Mouse (Mus musculus): ENCODE measurements around the gene Pja2. TPM values are rescaled to one million over a fixed set of nuclear protein-coding genes. Genes with fewer than 3 reads are reported as not detected.

The Pja2 gene
- polyA plus RNA-seq, 1 experiment from 2014 or later = 57.2 TPM

DNA sequence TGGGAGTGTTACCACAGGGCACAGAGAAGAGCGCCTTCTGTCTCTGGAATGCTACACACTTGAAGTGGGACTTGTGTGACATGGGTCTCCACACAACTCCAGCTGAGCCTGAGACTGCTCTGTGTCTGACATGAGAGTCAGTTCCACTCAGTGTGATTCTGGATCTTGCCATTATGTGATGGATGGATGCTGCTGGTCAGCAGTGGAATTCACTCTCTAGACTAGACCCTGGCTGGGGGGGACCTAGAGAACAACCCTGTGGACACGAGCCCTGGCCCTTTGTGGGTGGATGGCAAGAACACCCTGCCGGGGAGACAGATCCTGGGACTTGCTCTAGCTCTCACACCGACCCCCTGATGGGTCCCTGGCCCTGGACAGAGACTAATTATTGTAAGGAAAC lies 56.5 kb downstream of the Pja2 start:
- H3K4me2 ChIP-seq (replicated peaks; ENCODE audit: low read depth, low read length) = no peak overlapping the region
- WGBS = 75% methylated on average over 4 of the region's 4 CpGs

DNA sequence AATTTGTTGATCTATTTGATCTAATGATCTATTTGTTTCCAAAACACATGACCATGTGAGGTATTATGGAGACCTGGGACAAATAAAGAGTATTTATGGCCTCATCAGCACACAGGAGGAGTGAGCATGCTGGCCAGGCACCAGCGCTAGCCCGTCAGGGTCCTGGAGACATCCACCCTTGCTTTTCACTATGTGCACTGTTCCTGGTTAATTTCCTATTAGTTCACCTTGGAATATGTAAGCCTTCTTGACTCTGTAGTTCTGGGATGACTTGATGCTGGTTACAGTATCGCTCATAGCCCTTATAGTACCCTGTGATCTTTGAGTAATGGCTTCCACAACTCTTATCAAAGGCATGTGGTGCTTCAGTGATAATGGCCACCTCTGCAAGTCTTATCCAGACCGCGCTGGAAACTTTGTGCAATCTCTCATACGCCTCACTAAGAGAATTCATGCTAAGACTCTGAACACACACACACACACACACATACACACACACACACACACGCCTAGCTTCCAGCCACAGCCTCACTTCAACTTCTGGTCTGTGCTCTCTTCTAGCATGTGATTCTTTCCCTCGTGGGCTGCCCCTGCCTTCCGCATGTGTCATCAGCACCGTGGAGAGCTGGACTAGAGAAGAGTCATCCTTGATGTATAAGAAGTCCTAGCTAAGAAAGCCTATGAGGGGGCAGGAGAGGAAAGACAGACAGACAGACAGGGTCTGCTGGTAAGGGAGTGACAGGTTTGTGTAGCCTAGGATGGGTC lies 57.2 kb downstream of the Pja2 start:
- ATAC-seq = peak; percentile 20; the same call in 1 of the 2 replicates
- no peak overlapping the region for H3K27ac ChIP-seq (ENCODE audit: low read length)
- WGBS = 89% methylated on average over 10 of the region's 10 CpGs

More for the DNA sequence above, 56.5 kb downstream of the Pja2 start:
- H3K9ac ChIP-seq (replicated peaks; ENCODE audit: low read depth) = no peak overlapping the region
- no peaks in the 10 kb centered on the region for H3K27me3 ChIP-seq (replicated peaks; ENCODE audit: insufficient read depth, low read length)
- DNase-seq (ENCODE audit: low spot score) (no peak), ATAC-seq (peak; percentile 15; the same call in 1 of the 2 replicates)
- peaks cover 4% of the 10 kb centered on the region; the same call in 1 of the 2 replicates for H3K36me3 ChIP-seq (ENCODE audit: insufficient read depth, low read length)
- no peaks in the 10 kb centered on the region for H3K4me1 ChIP-seq (ENCODE audit: insufficient read depth, low read depth, low read length)
- no peak overlapping the region for H3K4me3 ChIP-seq (ENCODE audit: low read depth, low read length)
- H3K27ac ChIP-seq (ENCODE audit: low read length) = no peak overlapping the region
- TF ChIP-seq EP300 (IDR thresholded peaks at IDR 0.05) = no peak
- no peak for TF ChIP-seq CTCF (IDR thresholded peaks at IDR 0.05)
- no peaks in the 10 kb centered on the region for H3K9me3 ChIP-seq (ENCODE audit: low read length)

DNA sequence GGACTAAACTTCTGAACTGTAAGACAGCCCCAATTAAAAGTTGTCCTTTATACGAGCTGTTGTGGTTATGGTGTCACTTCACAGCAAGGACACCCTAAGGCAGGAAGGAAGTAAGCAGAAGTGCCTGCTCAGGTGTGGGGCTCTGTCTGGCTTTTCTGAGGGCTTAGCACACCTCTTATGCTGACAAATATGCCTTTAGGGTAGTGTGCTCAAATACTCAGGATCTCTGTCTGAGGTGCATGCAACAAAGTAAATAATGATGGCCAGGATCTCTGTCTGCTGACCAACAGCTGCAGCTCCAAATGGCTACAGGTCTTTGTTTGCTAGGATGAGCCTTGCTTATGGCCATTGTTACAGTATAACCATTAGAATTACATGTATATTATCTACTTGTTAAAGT lies 71.1 kb downstream of the Pja2 start:
- 72% methylated on average over 1 of the region's 1 CpGs for whole genome bisulfite sequencing
- no peaks in the 10 kb centered on the region for H3K27me3 ChIP-seq (replicated peaks; ENCODE audit: insufficient read depth, low read length)
- no peak for TF ChIP-seq CTCF (IDR thresholded peaks at IDR 0.05)
- TF ChIP-seq EP300 (IDR thresholded peaks at IDR 0.05) = no peak
- H3K4me1 ChIP-seq (ENCODE audit: insufficient read depth, low read depth, low read length) = no peaks in the 10 kb centered on the region
- no peaks in the 10 kb centered on the region for H3K36me3 ChIP-seq (ENCODE audit: insufficient read depth, low read length)
- H3K27ac ChIP-seq (ENCODE audit: low read length) = no peak overlapping the region
- ATAC-seq (no peak), DNase-seq (ENCODE audit: low spot score) (no peak)
- H3K9ac ChIP-seq (replicated peaks; ENCODE audit: low read depth) = no peak overlapping the region
- H3K4me3 ChIP-seq (ENCODE audit: low read depth, low read length) = no peak overlapping the region
- H3K9me3 ChIP-seq (ENCODE audit: low read length) = no peaks in the 10 kb centered on the region
- no peak overlapping the region for H3K4me2 ChIP-seq (replicated peaks; ENCODE audit: low read depth, low read length)

More for the DNA sequence above, 57.2 kb downstream of the Pja2 start:
- no peak overlapping the region for H3K9ac ChIP-seq (replicated peaks; ENCODE audit: low read depth)
- H3K9me3 ChIP-seq (ENCODE audit: low read length) = no peaks in the 10 kb centered on the region
- H3K27me3 ChIP-seq (replicated peaks; ENCODE audit: insufficient read depth, low read length) = no peaks in the 10 kb centered on the region
- no peak for DNase-seq (ENCODE audit: low spot score)
- no peaks in the 10 kb centered on the region for H3K4me1 ChIP-seq (ENCODE audit: insufficient read depth, low read depth, low read length)
- no peak overlapping the region for H3K4me2 ChIP-seq (replicated peaks; ENCODE audit: low read depth, low read length)
- TF ChIP-seq EP300 (IDR thresholded peaks at IDR 0.05) = no peak
- no peak for TF ChIP-seq CTCF (IDR thresholded peaks at IDR 0.05)
- H3K4me3 ChIP-seq (ENCODE audit: low read depth, low read length) = no peak overlapping the region
- H3K36me3 ChIP-seq (ENCODE audit: insufficient read depth, low read length) = peaks cover 4% of the 10 kb centered on the region; the same call in 1 of the 2 replicates

DNA sequence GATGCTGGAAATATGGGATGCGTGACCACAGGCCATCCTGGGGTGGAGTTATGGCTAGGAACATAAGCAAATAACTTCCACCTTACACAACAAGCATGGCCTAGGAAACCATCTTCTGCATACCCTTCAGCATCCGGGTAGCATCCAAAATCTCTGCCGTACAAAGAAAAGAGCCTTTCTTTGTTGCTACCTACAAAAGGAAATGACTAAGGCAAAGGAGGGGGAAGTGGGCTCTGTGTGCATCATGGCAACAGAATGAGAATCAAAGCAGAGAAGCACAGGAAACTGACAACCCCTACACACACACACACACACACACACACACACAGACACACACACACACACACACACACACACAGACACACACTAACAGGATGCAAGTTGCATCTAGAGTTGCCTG lies 83.5 kb downstream of the Pja2 start:
- TF ChIP-seq EP300 (IDR thresholded peaks at IDR 0.05) (no peak), CTCF (IDR thresholded peaks at IDR 0.05) (no peak)
- no peaks in the 10 kb centered on the region for H3K9me3 ChIP-seq (ENCODE audit: low read length)
- H3K36me3 ChIP-seq (ENCODE audit: insufficient read depth, low read length) = no peaks in the 10 kb centered on the region
- H3K9ac ChIP-seq (replicated peaks; ENCODE audit: low read depth) = no peak overlapping the region
- H3K27ac ChIP-seq (ENCODE audit: low read length) = no peak overlapping the region
- no peak overlapping the region for H3K4me2 ChIP-seq (replicated peaks; ENCODE audit: low read depth, low read length)
- 73% methylated on average over 3 of the region's 3 CpGs for WGBS
- no peaks in the 10 kb centered on the region for H3K4me1 ChIP-seq (ENCODE audit: insufficient read depth, low read depth, low read length)
- DNase-seq (ENCODE audit: low spot score) = no peak
- ATAC-seq = no peak
- H3K4me3 ChIP-seq (ENCODE audit: low read depth, low read length) = no peak overlapping the region
- H3K27me3 ChIP-seq (replicated peaks; ENCODE audit: insufficient read depth, low read length) = no peaks in the 10 kb centered on the region

DNA sequence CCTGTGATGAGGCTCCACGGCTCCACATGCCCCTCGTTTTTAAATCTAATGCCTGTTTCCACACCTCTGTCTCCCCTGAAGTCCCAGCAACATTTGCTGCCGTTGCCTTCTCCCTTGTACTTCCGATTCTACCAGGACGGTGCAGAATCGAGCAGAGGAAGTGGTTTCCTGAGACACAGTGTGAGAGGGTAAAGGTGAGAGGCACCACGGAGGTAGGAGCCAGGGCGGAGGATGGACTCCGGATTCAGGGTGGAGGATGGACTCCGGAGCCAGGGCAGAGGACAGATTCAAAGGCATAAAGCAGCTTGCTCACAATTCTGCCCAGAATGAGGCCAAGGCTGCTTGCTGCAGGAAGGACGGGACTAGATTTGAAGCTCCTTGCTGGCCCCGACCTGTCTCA lies 88.8 kb downstream of the Pja2 start:
- H3K36me3 ChIP-seq (ENCODE audit: insufficient read depth, low read length) = no peaks in the 10 kb centered on the region
- peak overlapping the region; percentile 27 for H3K27ac ChIP-seq (ENCODE audit: low read length)
- TF ChIP-seq CTCF (IDR thresholded peaks at IDR 0.05) (no peak), EP300 (IDR thresholded peaks at IDR 0.05) (no peak)
- H3K9ac ChIP-seq (replicated peaks; ENCODE audit: low read depth) = no peak overlapping the region
- no peak overlapping the region for H3K4me2 ChIP-seq (replicated peaks; ENCODE audit: low read depth, low read length)
- no peaks in the 10 kb centered on the region for H3K27me3 ChIP-seq (replicated peaks; ENCODE audit: insufficient read depth, low read length)
- ATAC-seq = no peak
- no peaks in the 10 kb centered on the region for H3K9me3 ChIP-seq (ENCODE audit: low read length)
- WGBS = 44% methylated on average over 12 of the region's 12 CpGs
- DNase-seq (ENCODE audit: low spot score) = no peak
- H3K4me1 ChIP-seq (ENCODE audit: insufficient read depth, low read depth, low read length) = no peaks in the 10 kb centered on the region
- no peak overlapping the region for H3K4me3 ChIP-seq (ENCODE audit: low read depth, low read length)

DNA sequence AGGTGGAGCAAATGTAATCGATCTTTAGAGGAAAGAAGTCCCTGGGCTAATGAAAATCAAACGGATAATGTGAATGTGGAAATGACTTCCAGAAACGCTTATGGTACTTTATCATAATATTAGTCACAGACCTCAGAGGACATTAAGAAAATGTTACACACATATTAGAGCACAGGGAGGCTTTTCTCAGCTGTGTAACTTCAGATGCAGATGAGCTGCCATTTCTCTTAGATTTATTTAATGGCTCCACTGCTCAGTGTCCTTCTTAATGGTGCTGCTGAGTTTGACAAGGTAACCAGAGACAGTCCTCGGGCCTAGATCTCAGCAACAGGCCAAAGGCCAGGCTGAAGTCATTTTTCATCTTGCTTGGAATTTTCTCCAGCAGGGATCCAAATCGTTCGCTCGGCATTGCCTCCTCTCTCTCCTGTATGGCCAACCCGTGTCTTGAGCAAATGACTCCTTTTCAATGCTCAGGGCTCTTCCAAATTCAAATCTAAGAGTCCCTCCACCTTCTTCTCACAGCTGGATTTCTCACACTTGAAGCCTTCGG lies 89.3 kb downstream of the Pja2 start:
- H3K9ac ChIP-seq (replicated peaks; ENCODE audit: low read depth) = no peak overlapping the region
- no peaks in the 10 kb centered on the region for H3K36me3 ChIP-seq (ENCODE audit: insufficient read depth, low read length)
- H3K4me1 ChIP-seq (ENCODE audit: insufficient read depth, low read depth, low read length) = no peaks in the 10 kb centered on the region
- ATAC-seq (peak; percentile 42), DNase-seq (ENCODE audit: low spot score) (peak; percentile 60)
- no peak for TF ChIP-seq EP300 (IDR thresholded peaks at IDR 0.05)
- TF ChIP-seq CTCF (IDR thresholded peaks at IDR 0.05) = no peak
- peak overlapping the region; percentile 27 for H3K27ac ChIP-seq (ENCODE audit: low read length)
- H3K27me3 ChIP-seq (replicated peaks; ENCODE audit: insufficient read depth, low read length) = no peaks in the 10 kb centered on the region
- 45% methylated on average over 9 of the region's 9 CpGs for WGBS
- no peak overlapping the region for H3K4me2 ChIP-seq (replicated peaks; ENCODE audit: low read depth, low read length)
- H3K4me3 ChIP-seq (ENCODE audit: low read depth, low read length) = no peak overlapping the region
- H3K9me3 ChIP-seq (ENCODE audit: low read length) = no peaks in the 10 kb centered on the region
